Mouse (Mus musculus): Measurements from ENCODE around the gene Inip. TPM values are rescaled to one million over a fixed set of nuclear protein-coding genes. Genes with fewer than 3 reads are reported as not detected.

Inip gene
- polyA plus RNA-seq, 1 experiment from 2014 or later = 48.9 TPM

- 59% methylated on average over 2 of the region's 2 CpGs for WGBS
- H3K9ac ChIP-seq (replicated peaks) = no peak overlapping the region; the same call in 1 of the 2 replicates
- no peaks in the 10 kb centered on the region for H3K9me3 ChIP-seq (replicated peaks)
- H3K27ac ChIP-seq (replicated peaks) = no peak overlapping the region
- peak overlapping the region; percentile 61 for H3K4me2 ChIP-seq
- H3K36me3 ChIP-seq = no peaks in the 10 kb centered on the region
- peak overlapping the region; percentile 1 for H3K4me3 ChIP-seq (replicated peaks)
- no peak for ATAC-seq (ENCODE audit: low FRiP score)
- peaks cover 33% of the 10 kb centered on the region for H3K4me1 ChIP-seq
- no peaks in the 10 kb centered on the region for H3K27me3 ChIP-seq (replicated peaks)
These were observed 6.1 kb upstream of the Inip start for GRCm38 (mm10) chr4:59807521-59807920.

GRCm38 (mm10) chr4:59806879-59807195 lies 5.4 kb upstream of the Inip start:
- Histone ChIP-seq H3K4me1 (peaks cover 33% of the 10 kb centered on the region), H3K27me3 (replicated peaks) (no peaks in the 10 kb centered on the region), H3K9me3 (replicated peaks) (no peaks in the 10 kb centered on the region), H3K9ac (replicated peaks) (peak overlapping the region; percentile 74), H3K4me2 (peak overlapping the region; percentile 61), H3K27ac (replicated peaks) (peak overlapping the region; percentile 85), H3K36me3 (no peaks in the 10 kb centered on the region), H3K4me3 (replicated peaks) (peak overlapping the region; percentile 65)
- WGBS = 5% methylated on average over 9 of the region's 9 CpGs
- ATAC-seq (ENCODE audit: low FRiP score) = no peak

GRCm38 (mm10) chr4:59805968-59806878 lies 4.8 kb upstream of the Inip start:
- H3K4me2 ChIP-seq = peak overlapping the region; percentile 61
- peak overlapping the region; percentile 85 for H3K27ac ChIP-seq (replicated peaks)
- H3K36me3 ChIP-seq = no peaks in the 10 kb centered on the region
- no peaks in the 10 kb centered on the region for H3K9me3 ChIP-seq (replicated peaks)
- peak overlapping the region; percentile 65 for H3K4me3 ChIP-seq (replicated peaks)
- peak; percentile 73 for ATAC-seq (ENCODE audit: low FRiP score)
- peak overlapping the region; percentile 74 for H3K9ac ChIP-seq (replicated peaks)
- WGBS = under 1% methylated on average over 54 of the region's 58 CpGs
- peaks cover 33% of the 10 kb centered on the region for H3K4me1 ChIP-seq
- H3K27me3 ChIP-seq (replicated peaks) = no peaks in the 10 kb centered on the region

- Histone ChIP-seq H3K4me2 (peak within 1 kb of the TSS; percentile 61), H3K4me3 (replicated peaks) (peak within 1 kb of the TSS; percentile 65), H3K9me3 (replicated peaks) (no peaks in the 10 kb centered on the region), H3K36me3 (no peaks in the 10 kb centered on the region), H3K27me3 (replicated peaks) (no peaks in the 10 kb centered on the region), H3K9ac (replicated peaks) (peak within 1 kb of the TSS; percentile 74), H3K27ac (replicated peaks) (peak within 1 kb of the TSS; percentile 85), H3K4me1 (peaks cover 33% of the 10 kb centered on the region)
- ATAC-seq (ENCODE audit: low FRiP score) = peak; percentile 95
- WGBS = 1% methylated on average over 45 of the region's 45 CpGs
These were observed 4.0 kb upstream of the Inip start, which contains the start of gene Snx30 for GRCm38 (mm10) chr4:59805181-59805967. Snx30 (plus strand) TSS chr4:59805840.

GRCm38 (mm10) chr4:59804754-59805153 lies 3.4 kb upstream of the Inip start:
- H3K27ac ChIP-seq (replicated peaks) = peak overlapping the region; percentile 85
- no peaks in the 10 kb centered on the region for H3K27me3 ChIP-seq (replicated peaks)
- H3K36me3 ChIP-seq = no peaks in the 10 kb centered on the region
- H3K4me3 ChIP-seq (replicated peaks) = peak overlapping the region; percentile 65
- H3K4me1 ChIP-seq = peaks cover 33% of the 10 kb centered on the region
- 62% methylated on average over 1 of the region's 1 CpGs for WGBS
- peak overlapping the region; percentile 61 for H3K4me2 ChIP-seq
- ATAC-seq (ENCODE audit: low FRiP score) = no peak
- no peaks in the 10 kb centered on the region for H3K9me3 ChIP-seq (replicated peaks)
- H3K9ac ChIP-seq (replicated peaks) = peak overlapping the region; percentile 74

- WGBS = 81% methylated on average over 5 of the region's 5 CpGs
- Histone ChIP-seq H3K36me3 (no peaks in the 10 kb centered on the region), H3K4me2 (no peak overlapping the region), H3K27me3 (replicated peaks) (no peaks in the 10 kb centered on the region), H3K4me3 (replicated peaks) (no peak overlapping the region), H3K9me3 (replicated peaks) (no peaks in the 10 kb centered on the region), H3K27ac (replicated peaks) (no peak overlapping the region), H3K9ac (replicated peaks) (no peak overlapping the region), H3K4me1 (peaks cover 26% of the 10 kb centered on the region)
- ATAC-seq (ENCODE audit: low FRiP score) = no peak
These were observed 2.0 kb upstream of the Inip start for GRCm38 (mm10) chr4:59803358-59803757.

GRCm38 (mm10) chr4:59802792-59803191 lies 1.4 kb upstream of the Inip start:
- H3K27me3 ChIP-seq (replicated peaks) = no peaks in the 10 kb centered on the region
- H3K27ac ChIP-seq (replicated peaks) = no peak overlapping the region
- no peaks in the 10 kb centered on the region for H3K9me3 ChIP-seq (replicated peaks)
- H3K4me2 ChIP-seq = no peak overlapping the region
- H3K4me1 ChIP-seq = peaks cover 21% of the 10 kb centered on the region
- no peak for ATAC-seq (ENCODE audit: low FRiP score)
- WGBS = 71% methylated on average over 4 of the region's 4 CpGs
- no peak overlapping the region for H3K4me3 ChIP-seq (replicated peaks)
- H3K36me3 ChIP-seq = no peaks in the 10 kb centered on the region
- H3K9ac ChIP-seq (replicated peaks) = no peak overlapping the region

- H3K27me3 ChIP-seq (replicated peaks) = no peaks in the 10 kb centered on the region
- no peak for ATAC-seq (ENCODE audit: low FRiP score)
- no peak overlapping the region for H3K9ac ChIP-seq (replicated peaks)
- no peak overlapping the region for H3K4me3 ChIP-seq (replicated peaks)
- peaks cover 14% of the 10 kb centered on the region for H3K4me1 ChIP-seq
- no peak overlapping the region for H3K27ac ChIP-seq (replicated peaks)
- H3K36me3 ChIP-seq = no peaks in the 10 kb centered on the region
- no peaks in the 10 kb centered on the region for H3K9me3 ChIP-seq (replicated peaks)
- 77% methylated on average over 6 of the region's 6 CpGs for WGBS
- H3K4me2 ChIP-seq = no peak overlapping the region
These were observed 718 bp upstream of the Inip start for GRCm38 (mm10) chr4:59802107-59802506.

GRCm38 (mm10) chr4:59800181-59800580 lies 1.2 kb downstream of the Inip start:
- no peaks in the 10 kb centered on the region for H3K27me3 ChIP-seq (replicated peaks)
- WGBS = 83% methylated on average over 5 of the region's 5 CpGs
- no peak for ATAC-seq (ENCODE audit: low FRiP score)

GRCm38 (mm10) chr4:59795788-59796455 lies 5.5 kb downstream of the Inip start:
- ATAC-seq (ENCODE audit: low FRiP score) = no peak
- H3K27ac ChIP-seq (replicated peaks) = no peak overlapping the region
- H3K4me3 ChIP-seq (replicated peaks) = no peak overlapping the region
- no peaks in the 10 kb centered on the region for H3K4me1 ChIP-seq
- no peaks in the 10 kb centered on the region for H3K9me3 ChIP-seq (replicated peaks)
- no peaks in the 10 kb centered on the region for H3K27me3 ChIP-seq (replicated peaks)
- no peak overlapping the region for H3K4me2 ChIP-seq
- 75% methylated on average over 2 of the region's 2 CpGs for WGBS
- H3K36me3 ChIP-seq = no peaks in the 10 kb centered on the region
- no peak overlapping the region for H3K9ac ChIP-seq (replicated peaks)

More at GRCm38 (mm10) chr4:59800181-59800580, 1.2 kb downstream of the Inip start:
- H3K4me2 ChIP-seq = no peak overlapping the region
- no peak overlapping the region for H3K4me3 ChIP-seq (replicated peaks)
- H3K36me3 ChIP-seq = no peaks in the 10 kb centered on the region
- no peak overlapping the region for H3K9ac ChIP-seq (replicated peaks)
- peaks cover 6% of the 10 kb centered on the region; the same call in 1 of the 2 replicates for H3K4me1 ChIP-seq
- no peaks in the 10 kb centered on the region for H3K9me3 ChIP-seq (replicated peaks)
- H3K27ac ChIP-seq (replicated peaks) = no peak overlapping the region

- no peaks in the 10 kb centered on the region for H3K36me3 ChIP-seq
- no peak overlapping the region for H3K27ac ChIP-seq (replicated peaks)
- no peaks in the 10 kb centered on the region for H3K27me3 ChIP-seq (replicated peaks)
- H3K4me1 ChIP-seq = no peaks in the 10 kb centered on the region
- ATAC-seq (ENCODE audit: low FRiP score) = no peak
- WGBS = 76% methylated on average over 2 of the region's 2 CpGs
- H3K4me3 ChIP-seq (replicated peaks) = no peak overlapping the region
- no peak overlapping the region for H3K4me2 ChIP-seq
- no peaks in the 10 kb centered on the region for H3K9me3 ChIP-seq (replicated peaks)
- no peak overlapping the region for H3K9ac ChIP-seq (replicated peaks)
These were observed 7.3 kb downstream of the Inip start for GRCm38 (mm10) chr4:59794116-59794515.

All from neural tube, embryonic 15.5 days (tissue).